Mouse (Mus musculus): ENCODE data around the gene Plekhh3. TPM values are rescaled to one million over a fixed set of nuclear protein-coding genes. Genes with fewer than 3 reads are reported as not detected.
A peak's percentile ranks its signal among the peaks of the same experiment; 100 is the strongest.

The Plekhh3 gene
- total RNA-seq (2021) = 10 to 100 TPM; 33.2 to 36.7 TPM
- long read RNA-seq, experiment 1, transcript Plekhh3-203 (13 exons, 2,635 nt) = minor isoform, 6 of 117 reads
- long read RNA-seq, experiment 1, transcript Plekhh3-201 (13 exons, 3,056 nt) = minor isoform, 24 of 117 reads
- long read RNA-seq, experiment 1, transcript Plekhh3-206 (13 exons, 3,010 nt) = major isoform, 26 of 117 reads
- long read RNA-seq, experiment 1, partial matches to known transcripts = 8 of 117 reads
- long read RNA-seq, experiment 1, other reads (novel, unspliced or antisense) = 53 of 117 reads
- long read RNA-seq, experiment 2, transcript Plekhh3-201 (13 exons, 3,056 nt) = major isoform, 19 of 84 reads
- long read RNA-seq, experiment 2, transcript Plekhh3-206 (13 exons, 3,010 nt) = minor isoform, 18 of 84 reads
- long read RNA-seq, experiment 2, partial matches to known transcripts = 9 of 84 reads
- long read RNA-seq, experiment 2, other reads (novel, unspliced or antisense) = 36 of 84 reads

GRCm38 (mm10) chr11:101170811-101171610, at the start of gene Plekhh3:
Plekhh3 (minus strand) TSS chr11:101171351.
- DNase-seq = peak; percentile 93

- no peak for DNase-seq
These were observed 49.7 kb upstream of the Plekhh3 start for GRCm38 (mm10) chr11:101220853-101221252.

GRCm38 (mm10) chr11:101218436-101219055, 47.4 kb upstream of the Plekhh3 start:
- DNase-seq = no peak

- no peak for DNase-seq
These were observed 45.8 kb upstream of the Plekhh3 start for GRCm38 (mm10) chr11:101216936-101217335.

GRCm38 (mm10) chr11:101211970-101212369, 40.8 kb upstream of the Plekhh3 start:
- no peak for DNase-seq

GRCm38 (mm10) chr11:101200986-101201385, 29.8 kb upstream of the Plekhh3 start:
- DNase-seq = no peak

- no peak for DNase-seq
These were observed 28.4 kb upstream of the Plekhh3 start for GRCm38 (mm10) chr11:101199555-101199954.

- no peak for DNase-seq
These were observed 25.0 kb upstream of the Plekhh3 start for GRCm38 (mm10) chr11:101196175-101196574.

GRCm38 (mm10) chr11:101195571-101195970, 24.4 kb upstream of the Plekhh3 start:
- no peak for DNase-seq

- no peak for DNase-seq
These were observed 23.9 kb upstream of the Plekhh3 start for GRCm38 (mm10) chr11:101195101-101195500.

- no peak for DNase-seq
These were observed 23.5 kb upstream of the Plekhh3 start for GRCm38 (mm10) chr11:101194643-101195042.

- DNase-seq = no peak
These were observed 23.0 kb upstream of the Plekhh3 start for GRCm38 (mm10) chr11:101194137-101194536.

GRCm38 (mm10) chr11:101193076-101193475, 21.9 kb upstream of the Plekhh3 start:
- DNase-seq = no peak

- no peak for DNase-seq
These were observed 21.5 kb upstream of the Plekhh3 start for GRCm38 (mm10) chr11:101192646-101193045.

GRCm38 (mm10) chr11:101191919-101192470, 20.8 kb upstream of the Plekhh3 start:
- DNase-seq = no peak

GRCm38 (mm10) chr11:101190913-101191907, 20.1 kb upstream of the Plekhh3 start:
- DNase-seq = no peak

- DNase-seq = no peak
These were observed 19.2 kb upstream of the Plekhh3 start for GRCm38 (mm10) chr11:101190181-101190912.

- peak; percentile 59 for DNase-seq
These were observed 18.5 kb upstream of the Plekhh3 start for GRCm38 (mm10) chr11:101189495-101190180.

- no peak for DNase-seq
These were observed 17.1 kb upstream of the Plekhh3 start for GRCm38 (mm10) chr11:101188166-101188805.
